Mouse (Mus musculus): ENCODE data around the gene Rbbp8nl.

Gene Rbbp8nl

DNA sequence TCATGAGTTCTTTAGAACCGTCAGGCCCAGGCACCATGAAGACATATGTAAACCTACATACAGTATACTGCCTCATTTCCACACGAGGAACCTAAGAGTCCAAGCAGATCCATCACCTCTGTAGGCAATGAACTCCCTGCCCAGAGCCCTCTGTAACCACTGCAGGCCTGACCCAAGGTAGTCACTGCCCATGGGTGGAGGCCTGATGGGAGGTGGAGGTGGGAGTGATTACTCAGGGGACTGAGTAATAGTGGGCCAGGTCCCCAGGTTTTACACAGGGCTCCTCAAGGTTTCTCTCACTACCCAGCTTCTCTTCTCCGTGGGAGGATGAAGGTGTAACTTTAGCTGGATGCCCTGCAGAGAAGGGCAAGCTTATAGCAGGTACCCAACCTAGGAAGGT is 60.5 kb downstream of the Rbbp8nl start:
- DNase-seq (ENCODE audit: low spot score in 2 of 2): no peak

DNA sequence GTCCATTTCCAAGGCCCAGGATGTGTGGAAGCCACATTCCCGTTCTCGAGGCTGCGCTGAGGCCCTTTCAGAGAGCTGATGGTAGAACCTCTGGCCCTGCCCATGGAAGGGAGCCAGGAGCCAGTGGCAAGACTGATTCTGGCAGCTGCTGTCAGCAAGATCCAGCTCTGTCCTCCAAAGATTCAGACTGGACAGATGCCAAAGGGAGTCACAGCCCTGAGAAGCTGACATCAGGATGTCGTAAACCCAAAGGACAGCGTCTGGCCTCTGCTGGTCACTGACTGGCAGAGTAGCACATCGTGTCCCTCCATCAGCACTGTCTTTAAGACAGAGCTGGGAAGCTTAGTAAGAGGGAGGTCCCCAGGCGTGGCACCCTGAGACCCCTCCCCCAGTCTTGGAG is 61.1 kb downstream of the Rbbp8nl start:
- no peak for DNase-seq (ENCODE audit: low spot score in 2 of 2)

DNA sequence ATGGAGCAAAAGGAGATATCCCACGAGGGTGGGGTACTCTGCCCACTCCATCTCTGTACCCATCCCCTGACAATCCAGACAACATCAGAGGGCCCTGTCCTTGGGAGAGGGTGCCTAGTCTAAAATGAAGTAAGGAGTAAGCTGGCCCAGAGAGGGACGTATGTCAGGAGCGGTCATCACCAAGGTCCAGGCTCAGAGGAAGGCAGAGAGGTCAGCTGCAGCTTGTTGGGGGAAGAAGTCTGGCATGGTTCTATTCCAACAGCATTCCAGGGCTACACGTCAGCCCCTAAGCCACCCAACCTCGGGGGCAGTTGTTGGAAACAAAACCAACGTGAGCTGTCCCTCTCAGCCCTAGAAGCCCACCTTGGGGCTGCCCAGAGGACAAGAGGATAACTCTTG is 61.6 kb downstream of the Rbbp8nl start:
- no peak for DNase-seq (ENCODE audit: low spot score in 2 of 2)
